ENCODE assay signal across 14 mouse cellular contexts in the genomic region with DNA sequence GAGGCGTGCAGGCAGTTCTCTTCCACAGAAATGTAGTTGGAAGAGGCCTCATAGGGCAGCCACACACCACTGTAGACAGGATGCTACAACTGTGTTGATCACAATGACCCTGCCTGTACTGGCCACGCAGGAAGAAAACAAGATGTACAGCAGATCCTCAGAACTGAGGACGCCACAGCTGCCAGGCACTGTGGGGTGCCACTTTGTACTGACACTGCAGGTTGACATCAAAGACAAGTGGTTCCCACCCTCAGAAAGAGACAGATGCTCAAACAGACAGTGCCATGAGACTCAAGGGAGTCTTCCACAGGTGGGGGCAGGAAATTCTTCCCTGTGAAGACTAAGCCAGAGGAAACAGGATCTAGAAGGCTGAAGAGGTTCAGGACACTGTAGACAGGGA.
"Had no signal": no experiment of that assay in that cellular context is flagged by ENCODE, and none has a peak within 500 bp of the region (broad histone marks: within the 10 kb centered on the region; RNA-seq: fewer than 3 reads in every experiment).

No protein-coding gene starts in this region.

- H3K4me2 ChIP-seq: intestine, embryonic 15.5 days; limb, embryonic 12.5 days; liver, embryonic 13.5 days; midbrain, embryonic 12.5 days; neural tube, embryonic 12.5 days had no signal

- DNase-seq: kidney, adult 18-20 months; kidney, postnatal 10 days; kidney, postnatal 4 days; liver; liver, embryonic 13.5 days; liver, postnatal 0 days; retina, postnatal 1 day; right cerebral cortex, postnatal 4 days; spleen, adult 18-20 months had no signal

- H3K27me3 ChIP-seq: intestine, embryonic 15.5 days; limb, embryonic 12.5 days; liver, embryonic 13.5 days; midbrain, embryonic 12.5 days; neural tube, embryonic 12.5 days had no signal

- H3K9me3 ChIP-seq: intestine, embryonic 15.5 days; limb, embryonic 12.5 days; liver, embryonic 13.5 days; midbrain, embryonic 12.5 days; neural tube, embryonic 12.5 days had no signal

- H3K27ac ChIP-seq: intestine, embryonic 15.5 days; limb, embryonic 12.5 days; liver, embryonic 13.5 days; midbrain, embryonic 12.5 days; neural tube, embryonic 12.5 days had no signal

- H3K4me1 ChIP-seq: intestine, embryonic 15.5 days; limb, embryonic 12.5 days; midbrain, embryonic 12.5 days; neural tube, embryonic 12.5 days had no signal

- ATAC-seq: intestine, embryonic 15.5 days; liver, postnatal 0 days had no signal

- H3K9ac ChIP-seq: intestine, embryonic 15.5 days; limb, embryonic 12.5 days; liver, embryonic 13.5 days; liver, postnatal 0 days; midbrain, embryonic 12.5 days; neural tube, embryonic 12.5 days had no signal

- H3K4me3 ChIP-seq: intestine, embryonic 15.5 days; limb, embryonic 12.5 days; liver, embryonic 13.5 days; midbrain, embryonic 12.5 days; myocyte; neural tube, embryonic 12.5 days had no signal
